Mouse (Mus musculus): ENCODE measurements around the gene Ano8.

DNA sequence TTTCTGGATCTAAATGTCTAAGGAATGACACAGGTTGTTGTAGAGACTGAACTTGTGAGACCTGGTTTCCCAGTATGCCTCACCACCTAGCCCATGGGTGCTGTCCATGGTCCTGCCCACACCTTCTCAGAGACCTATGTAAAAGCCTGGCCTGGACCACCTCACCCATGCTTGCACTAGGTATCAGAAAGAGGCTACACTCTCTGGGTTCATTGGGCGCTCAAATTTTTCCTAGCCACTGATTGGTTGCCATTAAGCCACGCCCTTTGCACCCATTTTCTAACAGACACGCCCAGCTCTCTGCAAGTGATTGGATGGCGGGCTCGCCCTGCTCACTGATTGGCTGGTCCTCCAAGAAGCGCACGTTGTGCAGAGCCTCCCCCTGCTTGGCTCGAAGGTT, 1.8 kb downstream of the Ano8 start:
- TF ChIP-seq CTCF (IDR thresholded peaks at IDR 0.05; ENCODE audit: low read depth) (no peak), EP300 (IDR thresholded peaks at IDR 0.05; ENCODE audit: low read depth) (no peak)
